Mouse (Mus musculus): ENCODE results near the gene Mrgprh. TPM values are rescaled to one million over a fixed set of nuclear protein-coding genes. Genes with fewer than 3 reads are reported as not detected.

The Mrgprh gene
- polyA plus RNA-seq, 1 experiment from 2014 or later: not detected

Small RNA genes within 50 kb of the gene (microRNA-seq; reads per million reads assigned to microRNA genes)
- gene Gm24085: not detected

Other genes starting within 250 kb of the Mrgprh start
- not detected in 2 replicates for gene Slc22a1, start 200.2 kb upstream of the Mrgprh start, polyA plus RNA-seq (2015; fragmentation: Nextera tagmentation; extraction: Ambion mirVana)
- gene Igf2r, start 106.4 kb upstream of the Mrgprh start, polyA plus RNA-seq (2015; fragmentation: Nextera tagmentation; extraction: Ambion mirVana): 10.5 and 11.7 TPM in 2 replicates
- not detected in 2 replicates for gene Mas1, start 7.9 kb upstream of the Mrgprh start, polyA plus RNA-seq (2015; fragmentation: Nextera tagmentation; extraction: Ambion mirVana)
- 2.8 and 3.0 TPM in 2 replicates for gene Pnldc1, start 34.2 kb downstream of the Mrgprh start, polyA plus RNA-seq (2015; fragmentation: Nextera tagmentation; extraction: Ambion mirVana)
- 470 and 497 TPM in 2 replicates for gene Tcp1, start 39.7 kb downstream of the Mrgprh start, polyA plus RNA-seq (2015; fragmentation: Nextera tagmentation; extraction: Ambion mirVana)
- gene Mrpl18, start 40.3 kb downstream of the Mrgprh start, polyA plus RNA-seq (2015; fragmentation: Nextera tagmentation; extraction: Ambion mirVana): 170 and 186 TPM in 2 replicates
- gene Acat3, start 64.6 kb downstream of the Mrgprh start, polyA plus RNA-seq (2015; fragmentation: Nextera tagmentation; extraction: Ambion mirVana): 0.71 and 1.5 TPM in 2 replicates
- 348 and 354 TPM in 2 replicates for gene Acat2, start 84.7 kb downstream of the Mrgprh start, polyA plus RNA-seq (2015; fragmentation: Nextera tagmentation; extraction: Ambion mirVana)
- 166 and 170 TPM in 2 replicates for gene Wtap, start 118.1 kb downstream of the Mrgprh start, polyA plus RNA-seq (2015; fragmentation: Nextera tagmentation; extraction: Ambion mirVana)
- 116 and 118 TPM in 2 replicates for gene Sod2, start 130.8 kb downstream of the Mrgprh start, polyA plus RNA-seq (2015; fragmentation: Nextera tagmentation; extraction: Ambion mirVana)
- gene Gpr31b, start 176.3 kb downstream of the Mrgprh start, polyA plus RNA-seq (2015; fragmentation: Nextera tagmentation; extraction: Ambion mirVana): not detected in 2 replicates
- gene Tcp10b, start 185.1 kb downstream of the Mrgprh start, polyA plus RNA-seq (2015; fragmentation: Nextera tagmentation; extraction: Ambion mirVana): 0.14 TPM in 1 of 2 replicates, not detected in the other